Mouse (Mus musculus): ENCODE measurements around the gene Tfr2. TPM values are rescaled to one million over a fixed set of nuclear protein-coding genes. Genes with fewer than 3 reads are reported as not detected.
A peak's percentile ranks its signal among the peaks of the same experiment; 100 is the strongest.
"Not testable (repeated sequence)": the region's sequence is repeated elsewhere in the genome, so short reads cannot be mapped to it uniquely, and the experiment has no call there.

The Tfr2 gene
- polyA plus RNA-seq, 1 experiment from 2014 or later = 0.97 TPM

DNA sequence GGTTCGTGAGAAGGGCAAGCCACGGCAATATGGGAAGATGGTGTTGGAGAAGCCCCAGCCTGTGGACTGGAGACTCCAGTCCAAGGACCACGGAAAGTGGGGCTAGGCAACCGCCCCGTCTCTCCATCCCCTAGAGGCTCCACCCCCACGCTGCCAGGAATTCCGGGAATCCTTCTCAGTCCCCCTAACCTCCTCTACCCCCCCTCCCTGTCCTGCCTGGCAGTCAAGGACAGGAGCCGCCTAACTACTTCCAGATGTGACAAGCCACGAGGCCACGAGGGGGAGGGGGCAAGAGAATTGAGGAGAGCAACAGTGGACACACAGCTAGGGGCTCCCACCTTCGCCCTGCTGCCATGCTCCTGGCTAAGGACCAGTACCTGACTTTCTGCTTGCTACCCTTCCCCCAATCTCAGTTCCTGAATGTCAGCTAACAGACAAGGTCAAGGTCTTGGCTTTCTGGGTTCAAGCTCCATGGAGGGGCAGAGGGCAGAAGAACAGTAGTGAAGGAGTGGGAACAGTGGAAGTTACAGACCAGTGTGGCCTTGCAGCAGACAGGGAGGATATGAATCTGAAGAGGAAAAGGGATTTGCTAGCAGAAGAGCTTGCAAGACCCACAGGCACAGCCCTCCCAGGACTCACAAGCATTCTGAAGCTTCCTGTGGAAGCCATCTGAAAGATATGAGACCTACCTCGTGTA lies 41.1 kb downstream of the Tfr2 start:
- ATAC-seq = peak; percentile 44
- 11% methylated on average over 12 of the region's 12 CpGs for WGBS
- Histone ChIP-seq H3K9ac (peak overlapping the region; percentile 28), H3K4me3 (replicated peaks) (peak overlapping the region; percentile 37), H3K36me3 (0 out of 2 replicates have a peak, but pooled peaks cover 8% of the 10 kb centered on the region), H3K9me3 (no peaks in the 10 kb centered on the region), H3K27ac (peak overlapping the region; percentile 90), H3K4me1 (replicated peaks) (peaks cover 54% of the 10 kb centered on the region), H3K27me3 (replicated peaks) (no peaks in the 10 kb centered on the region), H3K4me2 (replicated peaks) (peak overlapping the region; percentile 59)

DNA sequence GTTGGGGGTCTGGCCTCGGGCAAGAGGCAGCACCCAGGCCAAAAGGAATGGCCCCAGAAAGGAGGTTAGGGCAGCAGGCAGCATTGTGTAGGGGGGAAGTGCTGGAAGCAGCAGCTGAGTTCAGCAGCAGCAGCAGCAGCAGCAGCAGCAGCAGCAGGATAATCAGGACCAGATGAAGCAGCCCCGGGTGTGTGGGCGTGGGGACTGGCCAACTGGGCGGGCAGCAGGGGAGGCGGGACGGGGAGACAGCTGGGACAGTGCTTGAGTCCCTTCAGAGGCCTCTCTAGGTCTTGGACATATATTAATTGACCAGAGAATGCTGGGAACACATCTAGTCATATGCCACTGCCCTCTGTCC lies 41.6 kb downstream of the Tfr2 start:
- 24% methylated on average over 6 of the region's 6 CpGs for WGBS
- peak; percentile 51; the same call in 1 of the 2 replicates for ATAC-seq
- H3K27ac ChIP-seq = peak overlapping the region; percentile 90
- H3K9ac ChIP-seq = peak overlapping the region; percentile 28
- H3K4me2 ChIP-seq (replicated peaks) = peak overlapping the region; percentile 59
- H3K36me3 ChIP-seq = 0 out of 2 replicates have a peak, but pooled peaks cover 2% of the 10 kb centered on the region
- peak overlapping the region; percentile 37 for H3K4me3 ChIP-seq (replicated peaks)
- H3K4me1 ChIP-seq (replicated peaks) = peaks cover 54% of the 10 kb centered on the region
- H3K9me3 ChIP-seq = no peaks in the 10 kb centered on the region
- H3K27me3 ChIP-seq (replicated peaks) = no peaks in the 10 kb centered on the region

DNA sequence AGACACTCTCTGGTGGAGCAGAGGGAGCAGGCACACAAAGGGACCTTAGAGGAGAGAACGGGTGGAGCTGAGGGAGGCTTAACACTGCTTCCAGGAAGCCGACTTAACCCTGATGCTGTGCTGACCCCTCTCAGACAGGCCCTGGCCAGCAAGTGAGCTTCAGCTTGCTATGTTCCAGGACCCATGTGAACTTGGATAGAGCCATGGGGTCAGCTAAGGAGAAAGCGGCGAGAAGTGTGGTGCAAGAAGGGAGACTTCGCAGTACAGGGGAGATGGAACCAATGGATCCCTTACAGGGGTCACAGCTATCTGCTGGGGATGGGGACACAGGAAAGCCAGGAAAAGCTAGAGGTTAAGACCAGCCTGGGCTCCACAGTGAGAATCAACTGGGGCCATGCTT lies 43.4 kb downstream of the Tfr2 start:
- peak; percentile 1; the same call in 1 of the 2 replicates for ATAC-seq
- peaks cover 50% of the 10 kb centered on the region for H3K4me1 ChIP-seq (replicated peaks)
- no peak overlapping the region for H3K9ac ChIP-seq
- no peaks in the 10 kb centered on the region for H3K36me3 ChIP-seq
- H3K9me3 ChIP-seq = no peaks in the 10 kb centered on the region
- peak overlapping the region; percentile 76; the same call in 1 of the 2 replicates for H3K27ac ChIP-seq
- H3K27me3 ChIP-seq (replicated peaks) = no peaks in the 10 kb centered on the region
- WGBS = 64% methylated on average over 5 of the region's 5 CpGs
- H3K4me3 ChIP-seq (replicated peaks) = no peak overlapping the region
- H3K4me2 ChIP-seq (replicated peaks) = no peak overlapping the region; the same call in 1 of the 2 replicates

DNA sequence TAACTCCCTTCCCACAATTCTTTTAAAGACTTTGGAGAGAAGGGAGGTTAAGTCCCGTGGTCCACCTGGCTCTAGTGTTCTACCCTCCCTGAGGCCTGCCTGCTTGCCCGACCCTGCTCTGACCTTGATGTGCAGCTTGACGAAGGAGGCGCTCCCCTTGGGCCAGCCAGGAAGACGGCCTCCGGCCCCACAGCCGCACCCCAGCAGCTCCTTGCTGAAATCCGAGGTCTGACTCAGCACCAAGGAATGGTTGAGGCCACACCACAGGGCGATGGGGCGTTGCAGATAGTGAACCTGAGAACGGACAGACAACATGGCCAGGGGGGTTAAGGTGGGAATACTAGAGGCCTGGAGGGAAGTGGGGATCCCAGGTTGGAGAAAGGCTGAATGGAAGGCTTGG lies 43.9 kb downstream of the Tfr2 start, which contains the start of gene Pcolce:
Gene Pcolce, minus strand, starts transcription at position 235 of the 400 bp plus-strand sequence.
- Histone ChIP-seq H3K4me3 (replicated peaks) (no peak within 1 kb of the TSS), H3K9ac (no peak within 1 kb of the TSS), H3K27ac (peak within 1 kb of the TSS; percentile 76), H3K27me3 (replicated peaks) (no peaks in the 10 kb centered on the region), H3K4me2 (replicated peaks) (no peak within 1 kb of the TSS; the same call in 1 of the 2 replicates), H3K4me1 (replicated peaks) (peaks cover 45% of the 10 kb centered on the region), H3K36me3 (no peaks in the 10 kb centered on the region), H3K9me3 (no peaks in the 10 kb centered on the region)
- WGBS = 29% methylated on average over 11 of the region's 11 CpGs
- ATAC-seq = peak; percentile 77

DNA sequence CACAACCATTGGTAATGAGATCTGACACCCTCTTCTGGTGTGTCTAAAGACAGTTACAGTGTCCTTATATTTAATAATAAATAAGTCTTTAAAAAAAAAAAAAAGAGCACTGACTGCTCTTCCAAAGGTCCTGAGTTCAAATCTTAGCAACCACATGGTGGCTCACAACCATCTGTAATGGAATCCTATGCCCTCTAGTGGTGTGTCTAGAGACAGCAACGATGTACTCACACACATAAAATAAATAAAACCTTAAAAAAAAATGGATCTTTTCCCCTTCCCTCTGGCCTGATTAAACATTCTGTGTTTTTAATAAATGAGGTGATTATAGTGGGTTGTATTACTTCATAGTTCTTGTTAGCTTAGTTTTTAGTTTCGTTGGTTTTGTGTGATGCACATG lies 45.3 kb downstream of the Tfr2 start:
- H3K9me3 ChIP-seq; H3K4me3 ChIP-seq (replicated peaks); H3K36me3 ChIP-seq; H3K27ac ChIP-seq; H3K4me2 ChIP-seq (replicated peaks); H3K27me3 ChIP-seq (replicated peaks); H3K9ac ChIP-seq; ATAC-seq: not testable (repeated sequence)
- H3K4me1 ChIP-seq (replicated peaks) = peaks cover 32% of the 10 kb centered on the region
- WGBS = 92% methylated on average over 2 of the region's 2 CpGs

DNA sequence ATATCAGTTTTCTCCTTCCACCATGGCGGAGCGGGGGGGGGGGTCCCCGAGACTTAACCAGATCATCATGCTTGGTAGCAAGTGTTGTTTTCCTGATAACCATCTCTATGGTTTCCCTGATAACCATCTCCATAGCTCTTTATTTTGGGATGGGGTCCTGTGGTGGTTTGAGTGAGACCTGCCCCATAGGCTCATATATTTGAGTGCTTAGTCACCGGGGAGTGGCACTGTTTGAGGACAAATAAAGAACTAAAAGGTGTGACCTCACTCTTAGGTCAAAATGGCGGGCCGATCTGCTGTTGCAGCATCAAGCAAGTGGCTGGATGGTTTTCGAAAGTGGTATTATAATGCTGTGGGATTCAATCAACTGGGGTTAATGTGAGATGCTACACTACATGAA lies 45.7 kb downstream of the Tfr2 start:
- Histone ChIP-seq H3K4me1 (replicated peaks) (peaks cover 28% of the 10 kb centered on the region), H3K27ac (no peak overlapping the region), H3K4me3 (replicated peaks) (no peak overlapping the region), H3K9ac (no peak overlapping the region), H3K27me3 (replicated peaks) (no peaks in the 10 kb centered on the region), H3K9me3 (no peaks in the 10 kb centered on the region), H3K4me2 (replicated peaks) (no peak overlapping the region), H3K36me3 (no peaks in the 10 kb centered on the region)
- no peak for ATAC-seq
- 79% methylated on average over 7 of the region's 7 CpGs for WGBS

DNA sequence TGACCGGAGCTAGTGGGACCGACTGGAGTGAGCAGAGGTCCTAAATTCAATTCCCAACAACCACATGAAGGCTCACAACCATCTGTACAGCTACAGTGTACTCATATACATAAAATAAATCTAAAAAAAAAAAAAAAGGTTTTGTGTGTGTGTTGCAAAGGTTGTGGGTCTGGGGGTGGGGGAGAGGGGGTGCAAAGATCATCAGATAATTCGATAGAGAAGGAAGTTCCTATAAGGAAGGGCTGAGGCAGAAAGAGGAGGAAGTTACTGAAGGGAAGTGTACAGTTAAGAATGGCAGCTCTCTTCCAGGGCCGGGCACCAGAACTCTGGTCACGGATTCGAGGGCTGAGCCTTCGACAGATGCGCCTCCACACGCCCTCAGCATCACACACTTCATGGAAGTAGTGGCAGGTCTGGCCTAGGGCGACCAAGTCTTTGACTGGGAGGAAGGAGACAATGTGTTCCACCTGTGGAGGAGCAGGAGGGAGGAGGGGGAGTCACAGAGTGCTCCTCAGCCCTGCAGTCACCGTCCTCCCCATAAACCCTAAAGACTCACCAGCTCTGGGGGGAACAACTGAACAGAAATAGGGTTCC lies 54.4 kb downstream of the Tfr2 start:
- no peak for ATAC-seq
- no peaks in the 10 kb centered on the region; the same call in none of the 2 replicates for H3K4me1 ChIP-seq (replicated peaks)
- no peak overlapping the region for H3K4me3 ChIP-seq (replicated peaks)
- H3K9me3 ChIP-seq = no peaks in the 10 kb centered on the region
- no peaks in the 10 kb centered on the region for H3K27me3 ChIP-seq (replicated peaks)
- H3K27ac ChIP-seq = no peak overlapping the region
- no peak overlapping the region for H3K9ac ChIP-seq
- no peaks in the 10 kb centered on the region for H3K36me3 ChIP-seq
- no peak overlapping the region for H3K4me2 ChIP-seq (replicated peaks)
- 80% methylated on average over 11 of the region's 11 CpGs for WGBS

DNA sequence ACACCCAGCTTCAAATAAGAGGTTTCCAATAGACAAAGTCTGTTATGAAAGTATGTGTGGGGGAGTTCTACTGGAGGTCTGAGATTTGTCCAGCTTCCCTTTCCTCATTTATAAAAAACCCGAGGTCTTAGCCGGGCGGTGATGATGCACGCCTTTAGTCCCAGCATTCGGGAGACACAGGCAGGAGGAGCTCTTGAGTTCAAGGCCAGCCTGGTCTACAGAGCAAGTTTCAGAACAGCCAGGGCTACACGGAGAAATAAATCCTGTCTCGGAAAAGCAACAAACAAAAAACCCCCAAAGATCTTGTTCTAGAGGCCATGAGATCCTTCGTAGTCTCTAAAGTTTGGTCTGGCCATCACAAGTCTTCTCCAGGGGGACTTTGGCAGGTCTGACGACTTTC lies 58.4 kb downstream of the Tfr2 start:
- peak overlapping the region; percentile 91 for H3K4me3 ChIP-seq (replicated peaks)
- peak overlapping the region; percentile 59 for H3K9ac ChIP-seq
- H3K27ac ChIP-seq = peak overlapping the region; percentile 92
- peaks cover 31% of the 10 kb centered on the region for H3K4me1 ChIP-seq (replicated peaks)
- 2% methylated on average over 9 of the region's 9 CpGs for WGBS
- no peaks in the 10 kb centered on the region for H3K9me3 ChIP-seq
- no peaks in the 10 kb centered on the region for H3K36me3 ChIP-seq
- H3K27me3 ChIP-seq (replicated peaks) = no peaks in the 10 kb centered on the region
- no peak for ATAC-seq
- peak overlapping the region; percentile 83 for H3K4me2 ChIP-seq (replicated peaks)

DNA sequence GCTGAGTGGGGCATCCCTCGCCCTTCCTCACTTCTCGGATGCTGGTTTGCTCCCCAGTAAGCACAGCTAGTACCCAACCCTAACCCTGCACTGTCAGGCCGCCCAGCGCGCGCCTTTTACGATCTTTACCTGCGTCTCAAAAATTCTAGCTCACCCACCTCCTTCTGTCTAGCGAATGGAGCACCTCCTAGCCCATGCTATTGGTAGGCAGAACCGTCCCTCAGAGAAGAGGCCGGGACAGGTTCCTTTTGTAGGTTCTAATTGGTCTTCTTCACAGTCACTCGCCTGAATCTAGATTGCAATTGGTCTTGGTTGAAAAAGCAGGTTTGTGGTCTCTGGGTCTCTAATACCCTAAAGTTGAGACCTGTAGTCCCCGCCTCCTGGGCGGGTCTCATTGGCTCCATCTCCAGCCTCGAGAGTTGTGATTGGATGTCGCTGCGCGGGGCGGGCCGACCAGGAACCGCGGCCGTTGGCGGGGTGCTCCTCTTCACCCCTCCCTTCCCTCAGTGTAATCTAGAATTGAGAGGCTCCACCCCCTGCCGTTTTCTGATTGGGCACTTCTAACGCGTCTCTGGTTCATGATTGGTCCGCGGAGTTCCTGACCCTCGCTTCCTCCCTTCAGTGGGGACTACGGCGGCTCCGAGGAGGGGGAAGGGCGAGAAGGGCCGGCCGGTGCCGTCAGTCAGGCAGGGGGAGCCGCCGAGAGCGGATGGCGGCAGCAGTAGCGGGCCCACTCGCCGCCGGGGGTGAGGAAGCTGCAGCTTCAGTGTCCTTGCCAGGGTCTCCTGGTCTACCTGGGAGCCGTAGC lies 59.1 kb downstream of the Tfr2 start, which contains the start of the genes Fbxo24, Lrch4 and Gm20605:
Gene Fbxo24, minus strand, starts transcription at position 505 of the 808 bp plus-strand sequence.
Gene Lrch4, plus strand, starts transcription at position 624 of the 808 bp plus-strand sequence.
Gene Gm20605, plus strand, starts transcription at position 678 of the 808 bp plus-strand sequence.
- peaks cover 2% of the 10 kb centered on the region for H3K36me3 ChIP-seq
- peak within 1 kb of the TSS; percentile 91 for H3K4me3 ChIP-seq (replicated peaks)
- ATAC-seq = peak; percentile 96
- H3K9me3 ChIP-seq = no peaks in the 10 kb centered on the region
- peak within 1 kb of the TSS; percentile 85 for H3K4me2 ChIP-seq (replicated peaks)
- 0% methylated on average over 43 of the region's 46 CpGs for WGBS
- no peaks in the 10 kb centered on the region for H3K27me3 ChIP-seq (replicated peaks)
- H3K9ac ChIP-seq = peak within 1 kb of the TSS; percentile 84
- H3K27ac ChIP-seq = peak within 1 kb of the TSS; percentile 99
- peaks cover 33% of the 10 kb centered on the region for H3K4me1 ChIP-seq (replicated peaks)

DNA sequence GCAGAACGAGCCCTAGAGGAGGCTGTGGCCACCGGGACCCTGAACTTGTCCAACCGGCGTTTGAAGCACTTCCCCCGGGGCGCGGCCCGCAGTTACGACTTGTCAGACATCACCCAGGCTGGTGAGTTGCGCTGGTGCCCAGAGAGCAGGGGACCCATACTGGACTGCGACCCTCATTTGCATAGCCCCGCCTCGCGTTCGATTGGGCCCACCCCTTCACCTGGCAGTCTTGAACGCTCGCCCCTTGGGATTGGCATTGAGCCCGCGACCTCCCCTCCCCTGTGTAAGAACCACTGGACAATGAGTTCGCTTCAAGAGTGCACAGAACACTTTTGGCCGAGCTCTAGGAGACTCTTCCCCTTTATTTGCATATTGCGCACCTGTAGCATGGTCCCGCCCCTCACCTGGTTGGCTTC lies 59.7 kb downstream of the Tfr2 start:
- Histone ChIP-seq H3K36me3 (peaks cover 7% of the 10 kb centered on the region), H3K9ac (peak overlapping the region; percentile 84), H3K4me3 (replicated peaks) (peak overlapping the region; percentile 91), H3K4me2 (replicated peaks) (peak overlapping the region; percentile 85), H3K9me3 (no peaks in the 10 kb centered on the region), H3K27ac (peak overlapping the region; percentile 99), H3K27me3 (replicated peaks) (no peaks in the 10 kb centered on the region), H3K4me1 (replicated peaks) (peaks cover 38% of the 10 kb centered on the region)
- 0% methylated on average over 23 of the region's 23 CpGs for WGBS
- peak; percentile 57 for ATAC-seq

DNA sequence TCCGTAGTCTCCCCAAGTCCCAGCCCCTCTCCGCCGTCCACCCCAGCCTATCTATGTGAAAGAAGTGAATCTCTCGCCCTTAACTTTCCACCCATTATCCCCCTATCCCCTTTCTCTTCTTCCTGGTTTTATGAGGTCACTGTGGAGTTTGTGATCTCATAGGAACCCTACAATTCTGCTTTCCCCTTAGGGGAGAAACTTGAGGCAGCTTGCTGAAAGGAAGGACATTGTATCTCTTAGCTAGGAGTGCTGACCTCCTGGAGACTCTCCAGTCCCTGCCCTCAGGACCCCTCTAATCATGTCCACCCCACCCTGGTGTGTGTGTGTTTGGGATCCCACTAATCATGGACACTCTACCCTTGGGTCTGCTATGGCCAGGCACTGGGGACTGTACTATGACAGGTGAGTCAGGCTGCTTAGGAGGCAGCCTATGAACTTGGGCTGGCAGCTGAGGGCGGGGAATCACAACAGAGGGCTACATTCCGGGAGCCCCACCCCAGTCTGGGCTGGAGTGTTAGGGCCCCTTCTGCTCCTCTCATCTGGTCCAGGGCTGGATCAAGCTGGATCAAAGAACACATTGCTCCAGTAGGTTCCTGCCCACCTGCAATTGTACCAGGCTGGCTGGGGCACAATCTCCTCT lies 60.4 kb downstream of the Tfr2 start:
- Histone ChIP-seq H3K9ac (peak overlapping the region; percentile 84), H3K27ac (peak overlapping the region; percentile 99), H3K36me3 (peaks cover 7% of the 10 kb centered on the region), H3K9me3 (no peaks in the 10 kb centered on the region), H3K4me1 (replicated peaks) (peaks cover 38% of the 10 kb centered on the region), H3K4me2 (replicated peaks) (peak overlapping the region; percentile 85), H3K4me3 (replicated peaks) (peak overlapping the region; percentile 91), H3K27me3 (replicated peaks) (no peaks in the 10 kb centered on the region)
- 18% methylated on average over 6 of the region's 6 CpGs for WGBS
- peak; percentile 50 for ATAC-seq

Data from intestine, embryonic 15.5 days (tissue).